Mouse (Mus musculus): ENCODE measurements around the gene Lrrc59. TPM values are rescaled to one million over a fixed set of nuclear protein-coding genes. Genes with fewer than 3 reads are reported as not detected.

The Lrrc59 gene
- 31.1 and 39.8 TPM in 2 replicates for polyA plus RNA-seq (2012; rRNA removed)

DNA sequence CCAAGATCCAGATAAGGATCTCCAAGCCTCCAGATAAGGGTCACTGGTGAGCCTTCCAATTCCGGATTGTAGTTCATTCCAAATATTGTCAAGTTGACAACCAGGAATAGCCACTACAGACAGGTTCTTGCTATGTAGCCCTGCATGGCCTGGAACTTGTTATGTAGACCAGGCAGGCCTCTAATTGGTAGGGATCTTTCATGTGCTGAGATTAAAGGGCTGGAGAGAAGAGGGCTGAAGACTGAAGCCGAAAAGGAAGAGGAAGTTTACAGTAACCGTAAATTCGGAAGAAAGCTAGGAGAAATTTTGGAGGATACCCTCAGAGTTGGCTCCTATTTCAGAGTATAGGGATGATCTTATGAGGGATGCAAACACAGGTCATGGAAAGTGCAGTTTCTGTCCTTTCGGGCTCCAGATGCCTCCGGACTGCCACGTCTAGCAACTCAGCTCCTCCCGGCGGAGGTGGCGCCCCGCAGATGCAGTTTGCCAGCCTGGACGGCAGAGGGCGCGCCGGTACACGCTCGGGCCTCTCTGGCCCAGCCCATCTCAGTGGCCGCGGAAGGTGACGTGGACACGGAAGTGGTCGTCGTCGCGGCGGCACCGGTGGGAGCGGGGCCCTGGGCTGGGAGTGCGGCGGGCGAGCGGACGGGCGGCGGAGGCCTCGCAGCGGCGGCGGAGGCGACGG lies at the start of gene Lrrc59:
Lrrc59 (plus strand) TSS at position 569 of the 685 bp plus-strand sequence.

DNA sequence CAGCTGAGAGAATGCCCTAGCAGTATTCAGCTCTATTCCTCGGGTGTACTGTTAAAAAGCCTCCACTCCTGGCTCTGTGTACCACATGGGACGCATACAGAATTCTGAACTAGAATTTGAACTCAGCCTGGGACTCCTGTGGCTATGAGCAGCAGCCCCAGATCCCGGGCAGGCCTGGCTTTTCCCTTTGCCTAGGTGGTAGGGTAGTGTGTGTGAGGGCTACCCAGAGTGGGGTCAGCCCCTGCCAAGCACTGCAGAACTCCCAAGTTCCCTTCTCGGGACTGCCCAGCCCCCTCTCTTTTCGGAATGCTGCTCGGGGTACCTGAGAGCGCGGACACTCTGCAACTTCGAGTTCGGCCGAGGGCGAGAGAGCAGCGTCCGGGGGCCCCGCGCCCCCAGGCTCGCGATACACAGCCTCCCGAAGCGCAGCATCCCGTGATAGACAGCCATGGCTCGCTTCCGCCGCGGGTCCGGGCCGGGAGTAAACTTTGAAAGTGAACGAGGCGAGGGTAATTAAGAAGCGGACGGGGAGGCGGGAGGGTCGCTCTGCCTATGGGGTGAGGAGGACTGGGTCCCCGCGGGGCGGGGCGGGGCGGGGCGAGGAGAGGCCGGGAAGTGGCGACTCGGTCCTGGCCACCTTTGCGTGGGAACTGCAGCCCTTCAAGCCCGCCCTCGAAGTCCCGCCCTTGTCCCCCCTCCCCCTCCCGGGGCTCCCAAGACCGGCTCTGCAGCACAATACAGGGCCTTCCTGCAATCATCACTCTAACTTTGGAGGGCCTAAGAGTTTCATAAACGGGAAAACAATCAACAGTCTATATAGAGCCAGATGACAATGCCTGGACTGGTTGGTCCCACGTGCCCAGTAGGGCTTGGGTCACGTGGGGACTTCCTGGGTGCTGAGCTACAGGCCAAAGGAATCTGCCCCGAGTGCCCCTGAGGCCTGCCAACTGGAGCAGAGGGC lies 28.0 kb upstream of the Lrrc59 start, which contains the start of gene Acsf2:
Acsf2 (minus strand) TSS at position 551 of the 961 bp plus-strand sequence.

DNA sequence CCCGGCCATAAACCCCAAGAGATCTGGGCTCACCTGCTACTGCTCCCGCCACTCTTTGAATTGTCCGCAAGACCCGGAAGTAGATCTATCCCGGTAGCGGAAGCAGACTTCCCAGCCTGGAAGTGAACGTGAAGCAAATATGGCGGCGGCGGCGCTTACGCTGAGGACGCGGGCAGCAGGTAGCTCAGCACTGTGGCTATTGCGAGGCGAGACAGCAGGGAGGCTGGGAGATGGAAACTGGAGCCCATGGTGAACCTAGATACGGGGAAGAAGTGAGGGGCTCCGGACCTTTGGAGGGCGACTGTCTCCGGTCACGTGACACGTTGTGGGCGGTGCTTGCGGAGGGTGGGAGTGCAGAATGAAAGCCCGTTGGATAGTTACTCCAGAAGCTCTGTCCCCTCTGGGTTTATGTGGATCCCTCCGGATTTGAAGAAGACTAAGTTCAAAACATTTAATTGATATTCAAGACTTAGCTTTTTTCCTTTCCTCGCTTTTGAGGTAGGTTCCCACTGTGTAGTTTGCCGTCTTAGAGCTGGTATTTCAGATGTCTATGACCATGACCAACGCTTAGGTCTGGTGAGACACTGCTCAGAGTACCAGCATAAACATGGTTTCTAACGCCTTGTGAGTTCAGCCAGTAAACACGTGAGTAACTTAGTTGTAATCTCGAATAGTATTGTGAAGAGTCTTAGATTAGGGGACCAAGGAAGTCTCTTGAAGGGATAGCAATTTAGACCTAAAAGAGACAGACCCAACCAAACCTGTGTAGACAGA lies 24.3 kb downstream of the Lrrc59 start, which contains the start of the genes Mrpl27 and Eme1:
Mrpl27 (plus strand) TSS at position 105 of the 774 bp plus-strand sequence.
Eme1 (minus strand) TSS at position 302 of the 774 bp plus-strand sequence.

DNA sequence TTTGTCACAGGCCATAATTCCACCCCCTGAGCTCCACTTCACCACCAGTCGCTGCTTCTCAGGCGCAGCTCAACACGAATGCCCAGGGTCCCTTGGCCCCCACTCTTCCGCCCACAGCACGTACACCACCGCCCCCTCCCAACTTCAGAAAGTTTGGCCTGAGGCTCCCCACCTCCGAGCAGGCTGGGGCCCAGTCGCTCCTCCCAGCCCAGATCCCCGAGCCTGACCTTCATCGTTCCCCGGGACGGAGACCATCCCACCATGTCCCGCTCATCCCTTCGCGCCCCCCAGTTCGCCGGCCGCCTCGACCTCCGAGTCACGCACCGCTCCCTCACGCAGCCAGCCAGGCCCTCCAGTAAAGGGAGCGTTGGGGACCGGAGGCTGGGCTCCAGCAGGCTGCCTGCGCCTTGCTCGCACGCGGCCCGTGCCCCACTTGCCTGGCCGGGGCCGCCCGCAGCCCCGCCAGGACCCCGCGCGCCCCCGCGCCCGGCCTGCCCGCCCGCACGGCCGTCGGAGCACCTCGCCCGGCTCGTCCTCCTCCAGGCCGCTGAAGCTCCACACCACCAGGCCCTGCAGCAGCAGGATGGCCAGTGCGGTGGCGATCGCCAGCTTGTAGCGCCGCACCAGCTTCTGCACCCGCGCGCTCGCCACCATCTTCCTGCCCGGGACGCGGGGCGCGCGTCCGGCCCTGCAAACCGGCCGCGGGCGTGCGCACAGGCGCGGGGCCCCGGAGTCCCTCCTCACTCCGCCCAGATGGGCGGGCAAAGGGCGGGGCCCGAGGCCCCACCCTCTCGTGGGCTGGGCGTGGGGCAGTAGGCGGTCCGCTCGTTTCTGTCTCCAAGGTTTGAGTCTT lies 47.4 kb downstream of the Lrrc59 start, which contains the start of gene Xylt2:
Xylt2 (minus strand) TSS at position 762 of the 853 bp plus-strand sequence.

Other genes with a start within 250 kb of the Lrrc59 start
- 129 and 173 TPM in 2 replicates for gene Abcc3, start 236.8 kb upstream of the Lrrc59 start, polyA plus RNA-seq (2012; rRNA removed)
- gene Cacna1g, start 155.6 kb upstream of the Lrrc59 start, polyA plus RNA-seq (2012; rRNA removed): 5.4 and 8.9 TPM in 2 replicates
- 0.23 and 0.24 TPM in 2 replicates for gene Spata20, start 143.6 kb upstream of the Lrrc59 start, polyA plus RNA-seq (2012; rRNA removed)
- 58.6 and 121 TPM in 2 replicates for gene Epn3, start 129.8 kb upstream of the Lrrc59 start, polyA plus RNA-seq (2012; rRNA removed)
- gene Mycbpap, start 108.0 kb upstream of the Lrrc59 start, polyA plus RNA-seq (2012; rRNA removed): 0.82 and 1.1 TPM in 2 replicates
- gene Rsad1, start 80.5 kb upstream of the Lrrc59 start, polyA plus RNA-seq (2012; rRNA removed): 5.7 and 6.0 TPM in 2 replicates
- 15.3 and 21.6 TPM in 2 replicates for gene Chad, start 64.7 kb upstream of the Lrrc59 start, polyA plus RNA-seq (2012; rRNA removed)
- gene Acsf2, start 27.9 kb upstream of the Lrrc59 start, polyA plus RNA-seq (2012; rRNA removed): 9.9 and 11.3 TPM in 2 replicates
- 7.5 and 8.3 TPM in 2 replicates for gene Mrpl27, start 24.0 kb downstream of the Lrrc59 start, polyA plus RNA-seq (2012; rRNA removed)
- 0.55 and 0.58 TPM in 2 replicates for gene Eme1, start 24.2 kb downstream of the Lrrc59 start, polyA plus RNA-seq (2012; rRNA removed)
- gene Xylt2, start 47.7 kb downstream of the Lrrc59 start, polyA plus RNA-seq (2012; rRNA removed): 15.4 and 16.1 TPM in 2 replicates
- not detected in 2 replicates for gene Gm11541, start 74.7 kb downstream of the Lrrc59 start, polyA plus RNA-seq (2012; rRNA removed)
- 0.08 TPM in 1 of 2 replicates, not detected in the other for gene Cdc34b, start 112.0 kb downstream of the Lrrc59 start, polyA plus RNA-seq (2012; rRNA removed)
- not detected in 2 replicates for gene Tmem92, start 152.9 kb downstream of the Lrrc59 start, polyA plus RNA-seq (2012; rRNA removed)

Measured in stomach, adult 2 months (tissue).